Mouse (Mus musculus) heart, adult 2 months (tissue): Measurements from ENCODE around the gene Rapgef2. TPM values are rescaled to one million over a fixed set of nuclear protein-coding genes. Genes with fewer than 3 reads are reported as not detected.

Source experiments
- DNase-seq, 2 experiments: peaks; one replicate each; pipeline ENCODE4 v3.0.0; 2021
- H3K27ac ChIP-seq: fragments of 200-600 bp; 2 replicates; pipeline ENCODE4 v1.8.1; 2022
- H3K27me3 ChIP-seq: fragments of 200-500 bp; 2 replicates; pipeline ENCODE4 v1.6.1; 2012; ENCODE audit warnings: mild to moderate bottlenecking, low read length, inconsistent platforms, mixed read lengths; ENCODE audit not compliant: control insufficient read depth, insufficient read depth
- H3K36me3 ChIP-seq: fragments of 200-500 bp; 2 replicates; pipeline ENCODE4 v1.6.1; 2012; ENCODE audit warnings: low read length, inconsistent platforms; ENCODE audit not compliant: control insufficient read depth, insufficient read depth
- H3K4me1 ChIP-seq: fragments of 200-500 bp; 2 replicates; pipeline ENCODE4 v1.6.1; 2011; ENCODE audit warnings: low read length; ENCODE audit not compliant: control insufficient read depth, insufficient read depth
- H3K4me3 ChIP-seq: fragments of 200-600 bp; 2 replicates; pipeline ENCODE4 v1.8.1; 2022
- H3K79me2 ChIP-seq: fragments of 200-500 bp; replicated peaks from 2 replicates; pipeline ENCODE4 v1.6.1; 2012; ENCODE audit warnings: mild to moderate bottlenecking, inconsistent platforms, low read length, moderate library complexity, mixed read lengths; ENCODE audit not compliant: control insufficient read depth, insufficient read depth
- H3K9ac ChIP-seq: fragments of 200-500 bp; 2 replicates; pipeline ENCODE4 v1.6.1; 2012; ENCODE audit warnings: low read depth, mild to moderate bottlenecking, control low read depth, inconsistent platforms, low read length, mixed read lengths
- CTCF ChIP-seq: fragments of 200-600 bp; IDR thresholded peaks from 2 replicates; pipeline ENCODE4 v1.8.1; 2022; ENCODE audit warnings: antibody characterized with exemption, mild to moderate bottlenecking, moderate library complexity
- EP300 ChIP-seq: fragments of 200-500 bp; IDR thresholded peaks from 2 replicates; pipeline ENCODE4 v1.6.1; 2011; ENCODE audit warnings: low read depth, low read length, control low read depth; ENCODE audit not compliant: insufficient read depth
- POLR2A ChIP-seq: fragments of 200-500 bp; IDR thresholded peaks from 2 replicates; pipeline ENCODE4 v1.6.1; 2011; ENCODE audit warnings: mild to moderate bottlenecking, low read depth, low read length, control low read depth; ENCODE audit not compliant: insufficient read depth
- WGBS: fragments of 180-500 bp; shearing (Covaris S2); methylation state at CpG from one replicate; pipeline ENCODE4 v1.1.7; 2018; 5-methylcytosine and 5-hydroxymethylcytosine counted together
- intact Hi-C: fragments of 180-260 bp; cut with DNase I; formaldehyde crosslinking; loops from one replicate; pipeline ENCODE4 v1.15.1; 2025
- polyA plus RNA-seq: library from polyadenylated mRNA; depleted of rRNA; stranded (reverse); fragments of >200 nt; gene quantifications from 2 replicates; pipeline ENCODE4 v1.2.3, GENCODE M21; 2012
- total RNA-seq, 2 experiments: library from RNA; stranded (reverse); gene quantifications; 2 replicates each; pipeline ENCODE4 v1.2.3; 2021

The Rapgef2 gene
- total and polyA plus RNA-seq, 3 experiments = 10.6 to 36.2 (median 31.7) TPM

- DNase-seq = no peak
- no peaks in the 10 kb centered on the region for H3K27me3 ChIP-seq
- peak overlapping the region; percentile 5; the same call in 1 of the 2 replicates for H3K4me3 ChIP-seq
- H3K36me3 ChIP-seq = peaks cover 29% of the 10 kb centered on the region
- 45% methylated on average over 13 of the region's 13 CpGs for WGBS
- peak overlapping the region; percentile 64 for H3K9ac ChIP-seq
- TF ChIP-seq CTCF (no peak), EP300 (0 out of 2 replicates have a peak, but pooled peaks have one; percentile 33), POLR2A (0 out of 2 replicates have a peak, but pooled peaks have one; percentile 18)
- H3K4me1 ChIP-seq = peaks cover 31% of the 10 kb centered on the region
- intact Hi-C loops = loop anchor here (5.0 to 10.0 kb wide), 3 partner anchors 145 to 252 kb away; no protein-coding TSS in a partner anchor
- H3K27ac ChIP-seq = peak overlapping the region; percentile 86
- H3K79me2 ChIP-seq = peaks cover 6% of the 10 kb centered on the region
These were observed 63.9 kb downstream of the Rapgef2 start for GRCm38 (mm10) chr3:79222192-79222960.

- DNase-seq = peak; percentile 72 to 76
- Histone ChIP-seq H3K79me2 (peaks cover 6% of the 10 kb centered on the region), H3K4me1 (peaks cover 32% of the 10 kb centered on the region), H3K9ac (peak overlapping the region; percentile 68), H3K27ac (peak overlapping the region; percentile 86), H3K27me3 (no peaks in the 10 kb centered on the region), H3K4me3 (no peak overlapping the region), H3K36me3 (peaks cover 35% of the 10 kb centered on the region)
- intact Hi-C loops = loop anchor here (1.0 to 10.0 kb wide), 4 partner anchors 146 to 365 kb away; no protein-coding TSS in a partner anchor
- TF ChIP-seq POLR2A = no peak
- peak; percentile 84 for TF ChIP-seq CTCF
- 29% methylated on average over 9 of the region's 9 CpGs for WGBS
These were observed 64.8 kb downstream of the Rapgef2 start for GRCm38 (mm10) chr3:79221296-79222191.

- DNase-seq = no peak
- intact Hi-C loops = loop anchor here (1.0 kb wide), 1 partner anchor 68 kb away; no protein-coding TSS in a partner anchor
- Histone ChIP-seq H3K36me3 (peaks cover 44% of the 10 kb centered on the region), H3K27ac (peak overlapping the region; percentile 86), H3K27me3 (no peaks in the 10 kb centered on the region), H3K79me2 (peaks cover 8% of the 10 kb centered on the region), H3K4me1 (peaks cover 29% of the 10 kb centered on the region), H3K9ac (peak overlapping the region; percentile 2), H3K4me3 (peak overlapping the region; percentile 7)
- WGBS = 28% methylated on average over 10 of the region's 10 CpGs
- TF ChIP-seq POLR2A (no peak), CTCF (no peak), EP300 (no peak)
These were observed 67.0 kb downstream of the Rapgef2 start for GRCm38 (mm10) chr3:79219144-79219930.

GRCm38 (mm10) chr3:79218566-79219051 is 67.7 kb downstream of the Rapgef2 start:
- peak overlapping the region; percentile 14; the same call in 1 of the 2 replicates for H3K9ac ChIP-seq
- peaks cover 8% of the 10 kb centered on the region for H3K79me2 ChIP-seq
- H3K4me1 ChIP-seq = peaks cover 27% of the 10 kb centered on the region
- peak overlapping the region; percentile 86 for H3K27ac ChIP-seq
- DNase-seq = peak; percentile 38 to 41
- H3K4me3 ChIP-seq = peak overlapping the region; percentile 7
- 0 out of 2 replicates have a peak, but pooled peaks have one; percentile 45 for TF ChIP-seq EP300
- TF ChIP-seq CTCF = no peak
- TF ChIP-seq POLR2A = no peak
- H3K27me3 ChIP-seq = no peaks in the 10 kb centered on the region
- intact Hi-C loops = loop anchor here (1.0 kb wide), 2 partner anchors 15 to 69 kb away; no protein-coding TSS in a partner anchor
- WGBS = 25% methylated on average over 4 of the region's 4 CpGs
- peaks cover 47% of the 10 kb centered on the region for H3K36me3 ChIP-seq

GRCm38 (mm10) chr3:79210243-79210642 is 76.1 kb downstream of the Rapgef2 start:
- intact Hi-C loops = no loop called here
- H3K36me3 ChIP-seq = peaks cover 29% of the 10 kb centered on the region

More at GRCm38 (mm10) chr3:79210243-79210642, 76.1 kb downstream of the Rapgef2 start:
- Histone ChIP-seq H3K4me1 (peaks cover 10% of the 10 kb centered on the region), H3K9ac (no peak overlapping the region), H3K27me3 (no peaks in the 10 kb centered on the region), H3K4me3 (no peak overlapping the region), H3K79me2 (peaks cover 3% of the 10 kb centered on the region), H3K27ac (peak overlapping the region; percentile 26; the same call in 1 of the 2 replicates)
- TF ChIP-seq CTCF = no peak
- no peak for TF ChIP-seq POLR2A
- TF ChIP-seq EP300 = no peak
- no peak for DNase-seq
- WGBS = 49% methylated on average over 5 of the region's 5 CpGs
